Mouse (Mus musculus) cerebellum, adult 11 months (tissue): ENCODE data around the gene Bckdha.

Experiments used
- DNase-seq: peaks from one replicate; pipeline ENCODE4 v3.0.0; 2022

Gene Bckdha

DNA sequence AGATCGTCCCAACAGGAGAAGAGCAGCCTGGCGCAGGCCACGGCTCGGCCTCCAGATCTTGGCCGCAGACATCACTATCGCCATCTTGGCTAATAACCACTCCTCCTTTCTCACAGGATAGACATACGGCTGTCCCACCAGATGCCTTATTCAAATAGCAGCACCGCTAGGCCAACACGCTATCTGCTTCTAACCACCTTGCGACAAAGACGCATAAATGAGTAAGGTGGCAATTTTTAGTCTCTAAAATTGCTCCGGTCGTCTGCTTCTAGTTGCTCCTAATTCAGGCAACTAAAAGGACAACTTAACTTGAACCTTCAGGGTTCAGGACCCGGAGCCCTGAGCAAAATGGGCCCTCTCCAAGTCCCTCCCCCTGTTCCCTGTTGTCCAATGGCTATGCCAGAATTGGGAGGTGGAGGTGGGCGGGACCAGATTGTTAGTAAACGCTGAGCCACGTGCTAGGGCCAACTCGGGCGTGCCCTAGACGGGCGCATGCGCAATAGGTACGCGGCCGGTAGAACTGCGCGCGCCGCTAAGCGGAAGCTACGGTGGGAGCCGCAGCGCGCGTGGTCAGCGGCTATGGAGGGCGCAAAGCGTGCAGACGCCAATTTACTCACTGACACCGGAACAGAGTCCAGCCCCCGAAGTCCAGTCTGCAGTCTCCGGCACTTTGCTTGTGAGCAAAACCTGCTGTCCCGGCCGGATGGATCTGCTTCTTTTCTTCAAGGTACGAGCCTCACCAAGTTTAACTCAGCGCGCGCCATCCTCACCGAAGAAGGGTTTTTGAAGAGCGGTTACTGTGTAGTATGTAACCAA, at the start of gene Bckdha, which contains the start of gene Exosc5:
Bckdha (minus strand) TSS at position 325 of the 816 bp plus-strand sequence.
Exosc5 (plus strand) TSS at position 508 of the 816 bp plus-strand sequence.
- peak; percentile 99 for DNase-seq

DNA sequence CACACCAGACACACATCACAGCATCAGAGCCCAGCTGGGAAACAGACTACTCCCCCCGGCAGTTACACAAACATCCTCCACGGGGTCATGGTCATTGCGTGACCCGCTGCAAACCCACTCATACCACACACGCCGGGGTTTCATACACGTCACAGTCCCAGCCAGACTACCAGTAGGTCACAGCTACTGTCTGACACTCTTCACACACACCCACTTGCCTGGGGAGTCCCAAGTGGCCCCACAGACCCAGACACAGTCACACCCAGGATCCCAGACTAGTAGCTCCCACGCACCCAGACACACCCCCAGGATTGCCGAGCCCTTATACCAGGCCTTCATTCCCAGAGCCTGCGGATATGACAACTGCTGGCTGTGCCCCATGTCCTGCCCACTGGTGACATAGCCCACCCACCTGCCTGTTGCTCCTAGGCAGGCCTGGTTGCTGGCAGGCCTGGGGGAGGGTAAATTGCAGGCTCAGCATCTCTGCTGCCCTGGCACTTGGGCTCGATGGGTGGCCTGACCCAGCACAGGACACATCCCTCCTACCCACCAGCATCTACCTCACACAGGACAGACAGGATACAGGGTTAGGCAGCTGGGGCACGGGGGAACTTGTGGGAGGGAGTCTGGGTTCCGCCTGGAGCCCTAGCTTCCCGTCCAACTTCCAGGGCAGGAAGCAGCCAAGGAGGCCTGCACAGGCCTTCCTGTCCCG, 49.0 kb upstream of the Bckdha start:
- DNase-seq: no peak

DNA sequence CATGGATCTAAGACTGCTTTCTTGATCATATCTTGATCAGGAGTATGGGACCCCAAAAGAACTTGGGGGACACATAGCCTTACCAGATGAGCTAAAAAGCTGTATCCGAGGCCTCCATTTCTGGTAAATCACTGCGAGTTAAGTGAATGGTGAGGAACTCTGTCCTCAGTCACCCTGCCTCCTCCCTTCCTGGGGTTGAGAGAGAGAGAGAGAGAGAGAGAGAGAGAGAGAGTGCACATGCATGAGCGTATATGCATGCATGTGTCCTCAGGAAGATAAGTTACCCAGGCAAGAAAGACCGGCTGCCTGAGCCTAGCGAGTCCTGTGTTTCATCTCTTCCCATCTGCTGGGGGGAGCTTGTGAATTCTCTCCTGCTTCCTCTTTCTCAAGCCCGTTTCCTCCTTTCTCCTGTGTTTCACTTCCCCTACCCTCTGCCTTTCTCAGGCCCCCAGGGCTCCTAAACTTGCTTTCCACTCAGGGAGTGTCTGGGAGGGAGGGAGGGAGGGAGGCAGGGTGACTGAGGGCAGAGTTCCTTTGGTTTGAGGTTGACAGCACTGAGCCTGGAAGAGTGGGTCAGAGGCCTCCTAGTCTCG, 47.9 kb upstream of the Bckdha start:
- no peak for DNase-seq

DNA sequence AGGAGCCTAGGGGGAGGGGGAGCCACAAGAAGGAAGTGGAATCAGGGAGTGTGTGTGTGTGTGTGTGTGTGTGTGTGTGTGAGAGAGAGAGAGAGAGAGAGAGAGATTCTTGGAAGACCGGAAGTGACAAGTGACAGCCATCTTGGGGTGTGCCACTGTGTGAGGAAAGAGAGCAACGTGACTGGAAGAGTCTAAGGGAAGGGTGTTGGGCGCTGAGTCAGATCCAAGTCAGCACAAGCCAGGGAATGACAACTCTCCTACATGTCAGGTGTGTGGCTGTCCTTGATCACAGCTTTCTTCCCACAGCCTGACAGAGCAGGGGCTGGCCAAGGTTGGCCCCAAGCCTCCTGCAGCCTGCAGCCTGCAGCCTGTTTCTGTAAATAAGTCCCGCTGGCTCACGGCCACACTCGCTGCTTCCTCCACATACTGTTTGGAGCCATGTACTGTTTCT, 47.0 kb upstream of the Bckdha start:
- no peak for DNase-seq

DNA sequence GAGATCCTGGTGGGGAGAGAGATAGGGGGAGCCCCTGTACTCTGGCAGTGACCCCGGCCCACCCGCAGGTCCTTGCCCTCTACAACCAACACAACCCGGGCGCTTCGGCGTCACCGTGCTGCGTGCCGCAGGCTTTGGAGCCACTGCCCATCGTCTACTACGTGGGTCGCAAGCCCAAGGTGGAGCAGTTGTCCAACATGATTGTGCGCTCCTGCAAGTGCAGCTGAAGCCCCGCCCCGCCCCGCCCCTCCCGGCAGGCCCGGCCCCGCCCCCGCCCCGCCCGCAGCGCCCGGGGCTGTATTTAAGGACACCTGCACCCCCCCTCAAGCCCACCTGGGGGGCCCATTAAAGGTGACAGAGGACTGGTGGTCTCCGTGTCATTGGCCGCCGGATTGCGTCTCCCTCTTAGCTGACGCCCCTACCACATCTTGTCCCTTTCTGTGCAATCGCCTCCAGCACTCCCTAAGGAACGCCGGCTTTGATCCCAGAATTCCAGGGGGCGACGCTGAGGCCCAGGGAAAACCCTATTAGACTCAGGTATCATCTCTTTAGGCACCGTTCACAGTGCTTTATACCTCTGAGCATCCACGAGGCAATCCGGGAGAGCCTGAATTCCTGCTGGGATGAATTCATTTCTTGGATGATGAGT, 46.1 kb upstream of the Bckdha start:
- DNase-seq: no peak

DNA sequence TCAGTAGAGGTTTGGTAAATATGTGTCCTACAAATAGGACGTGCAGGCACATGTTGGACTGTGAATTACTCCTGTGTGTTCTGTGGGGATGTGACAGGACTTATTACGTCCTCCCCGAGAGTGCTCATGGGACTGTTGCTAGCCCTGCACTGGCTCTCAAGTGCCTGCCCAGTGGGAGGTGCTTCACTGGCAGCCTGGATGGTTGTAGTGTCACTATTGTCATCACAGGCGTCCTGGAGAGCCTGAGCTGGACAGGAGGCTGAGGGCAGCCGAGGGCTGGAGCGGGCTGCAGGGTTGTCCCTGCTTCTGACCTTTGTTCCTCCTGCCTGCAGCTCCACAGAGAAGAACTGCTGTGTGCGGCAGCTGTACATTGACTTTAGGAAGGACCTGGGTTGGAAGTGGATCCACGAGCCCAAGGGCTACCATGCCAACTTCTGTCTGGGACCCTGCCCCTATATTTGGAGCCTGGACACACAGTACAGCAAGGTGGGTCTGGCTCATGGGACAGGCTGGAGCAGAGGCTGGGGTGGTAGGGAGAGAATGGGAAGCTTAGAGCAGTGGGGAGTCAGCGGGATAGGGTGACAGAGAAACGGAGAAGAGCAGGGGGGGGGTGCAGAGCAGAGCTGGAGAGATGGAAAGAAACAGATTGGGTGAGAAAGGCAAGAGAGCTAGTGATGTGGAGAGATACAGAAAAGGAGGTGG, 45.2 kb upstream of the Bckdha start:
- DNase-seq: no peak

DNA sequence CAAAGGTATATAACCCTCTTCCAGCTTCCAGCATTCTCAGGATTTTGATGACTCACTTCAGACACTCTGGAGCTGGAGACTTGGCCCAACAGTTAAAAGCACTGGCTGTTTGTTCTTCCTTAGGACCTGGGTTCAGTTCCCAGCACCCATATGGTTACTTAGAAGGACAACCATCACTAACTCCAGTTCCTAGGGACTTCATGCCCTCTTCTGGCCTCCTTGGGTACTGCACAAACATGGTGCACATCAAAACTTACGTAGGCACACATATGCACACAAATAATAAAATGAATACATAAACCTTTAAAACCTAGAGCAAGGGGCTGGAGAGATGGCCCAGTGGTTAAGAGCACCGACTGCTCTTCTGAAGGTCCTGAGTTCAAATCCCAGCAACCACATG, 43.6 kb upstream of the Bckdha start:
- no peak for DNase-seq

DNA sequence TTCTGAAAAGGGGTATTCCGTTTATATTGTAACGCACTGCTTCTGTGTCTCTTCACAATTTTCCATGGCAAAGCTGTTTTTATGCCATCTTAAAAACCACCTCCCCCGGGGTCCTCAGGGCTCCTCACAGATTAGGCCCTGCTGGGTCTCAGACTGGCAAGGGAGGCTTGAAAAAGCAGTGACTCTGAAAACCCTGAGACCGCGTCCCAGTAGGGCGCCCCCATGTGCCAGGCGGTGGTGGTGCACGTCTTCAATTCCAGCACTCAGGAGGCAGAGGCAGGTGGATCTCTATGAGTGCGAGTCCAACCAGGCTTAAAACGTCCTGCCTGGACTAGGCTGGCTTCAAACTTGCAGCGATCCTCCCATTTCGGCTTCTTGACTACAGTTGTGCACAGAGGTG, 42.0 kb upstream of the Bckdha start:
- DNase-seq: no peak

DNA sequence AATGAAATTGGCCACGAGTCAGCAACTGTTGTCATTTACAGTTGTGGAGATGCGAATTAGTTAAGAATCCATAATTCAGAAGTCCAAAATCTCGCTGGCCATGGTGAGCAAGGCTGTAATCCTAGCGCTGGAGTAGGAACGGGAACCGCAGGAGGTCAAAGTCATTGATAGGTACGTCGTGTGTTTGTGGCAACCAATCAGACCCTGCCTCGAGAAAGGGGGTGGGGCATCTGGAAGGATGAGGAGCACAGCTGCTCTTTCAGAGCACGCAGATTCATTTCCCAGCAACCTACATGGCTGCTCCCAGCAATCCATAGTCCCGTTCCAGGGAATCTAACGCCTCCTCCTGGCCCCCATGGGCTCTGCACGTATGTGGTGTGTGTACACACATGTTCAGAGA, 41.1 kb upstream of the Bckdha start:
- no peak for DNase-seq

DNA sequence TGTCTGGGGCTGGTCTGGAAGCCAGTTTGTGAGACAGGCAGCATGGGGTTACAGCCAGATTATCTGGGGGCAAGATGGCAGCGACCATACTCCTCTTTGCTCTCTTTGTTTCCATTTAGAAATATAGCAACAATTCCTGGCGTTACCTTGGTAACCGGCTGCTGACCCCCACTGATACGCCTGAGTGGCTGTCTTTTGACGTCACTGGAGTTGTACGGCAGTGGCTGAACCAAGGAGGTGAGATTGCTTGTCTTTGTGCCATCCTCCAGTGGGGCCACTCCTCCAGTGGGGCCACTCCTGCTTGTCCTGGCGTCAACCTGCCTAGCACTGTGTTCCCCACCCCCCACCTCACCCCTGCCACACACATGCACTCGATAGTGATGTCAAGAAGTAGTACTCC, 35.3 kb upstream of the Bckdha start:
- DNase-seq: no peak

DNA sequence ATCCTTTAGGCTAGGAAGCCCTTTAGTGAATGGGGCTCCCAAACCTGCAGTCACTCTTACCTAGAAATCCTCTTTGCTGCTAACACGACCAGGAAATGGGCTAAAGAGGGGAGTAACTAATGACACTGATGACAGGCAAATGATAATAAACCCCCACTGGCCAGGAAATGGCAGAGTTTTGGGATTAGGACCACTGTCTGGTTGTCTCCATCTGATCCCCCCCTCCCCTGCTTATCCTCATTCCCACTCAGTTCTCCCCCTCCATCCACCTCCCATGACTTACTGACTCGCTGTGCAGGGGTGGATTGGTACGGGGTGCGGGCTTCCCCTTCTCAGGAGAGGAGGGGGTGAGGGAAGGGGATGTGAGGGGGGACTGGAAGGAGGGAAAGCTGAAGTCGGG, 31.3 kb upstream of the Bckdha start:
- no peak for DNase-seq

DNA sequence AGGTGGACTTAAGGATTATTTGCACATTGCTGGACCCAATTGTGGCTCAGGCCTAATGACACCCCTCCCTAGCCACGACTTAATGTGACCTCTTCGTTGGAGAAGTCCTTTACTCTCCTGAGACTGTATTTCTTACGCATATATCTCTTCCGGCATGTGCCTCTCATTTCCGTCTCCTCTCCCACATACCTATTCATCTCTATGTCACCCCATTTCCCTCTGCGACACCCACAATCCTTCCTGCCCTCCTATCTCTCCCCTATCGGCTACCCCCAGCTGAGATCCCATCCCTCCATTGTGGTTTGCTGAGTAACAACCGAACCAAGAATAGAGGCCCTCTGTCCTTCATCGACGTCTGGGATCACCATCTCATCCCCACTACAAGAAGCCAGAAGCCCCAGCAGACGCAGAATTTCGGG, 30.8 kb upstream of the Bckdha start:
- no peak for DNase-seq

DNA sequence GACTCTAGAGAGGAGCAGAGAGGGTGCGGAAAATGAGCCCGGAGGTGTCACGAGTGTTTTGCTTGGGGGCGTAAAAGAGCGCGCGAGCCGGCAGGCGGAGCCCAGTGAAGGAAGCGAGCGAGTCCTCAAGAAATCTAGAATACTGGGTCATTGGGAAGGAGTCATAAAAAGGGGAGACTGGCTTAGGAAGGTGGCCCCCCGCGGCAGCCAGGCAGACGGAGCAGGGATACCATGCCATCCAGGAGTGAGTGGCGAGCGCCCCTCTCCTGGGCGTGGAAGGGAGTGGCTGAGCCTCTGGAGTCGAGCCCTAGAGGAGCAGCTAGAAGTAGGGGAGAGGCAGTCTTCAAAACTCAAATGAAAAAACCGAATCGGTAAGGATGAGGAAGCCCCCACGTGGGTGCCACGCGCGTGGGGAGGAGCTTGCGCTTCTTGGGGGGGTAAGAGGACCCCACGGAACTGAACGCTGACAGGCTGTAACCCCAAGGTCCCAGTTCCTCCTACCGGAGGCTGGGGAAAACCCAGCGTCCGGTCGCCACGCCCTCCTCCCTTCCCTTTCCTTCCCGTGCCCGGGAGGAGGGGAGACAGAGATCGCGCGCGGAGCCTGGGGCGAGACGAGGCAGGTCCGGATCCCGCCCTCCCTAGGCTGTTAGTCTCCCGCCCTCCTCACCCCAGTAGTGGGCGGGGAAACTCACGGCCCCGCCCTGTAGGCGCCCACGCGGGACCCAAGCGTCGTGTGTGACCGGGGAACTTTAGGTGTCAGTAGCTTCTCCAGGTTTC, 30.2 kb upstream of the Bckdha start:
- no peak for DNase-seq

DNA sequence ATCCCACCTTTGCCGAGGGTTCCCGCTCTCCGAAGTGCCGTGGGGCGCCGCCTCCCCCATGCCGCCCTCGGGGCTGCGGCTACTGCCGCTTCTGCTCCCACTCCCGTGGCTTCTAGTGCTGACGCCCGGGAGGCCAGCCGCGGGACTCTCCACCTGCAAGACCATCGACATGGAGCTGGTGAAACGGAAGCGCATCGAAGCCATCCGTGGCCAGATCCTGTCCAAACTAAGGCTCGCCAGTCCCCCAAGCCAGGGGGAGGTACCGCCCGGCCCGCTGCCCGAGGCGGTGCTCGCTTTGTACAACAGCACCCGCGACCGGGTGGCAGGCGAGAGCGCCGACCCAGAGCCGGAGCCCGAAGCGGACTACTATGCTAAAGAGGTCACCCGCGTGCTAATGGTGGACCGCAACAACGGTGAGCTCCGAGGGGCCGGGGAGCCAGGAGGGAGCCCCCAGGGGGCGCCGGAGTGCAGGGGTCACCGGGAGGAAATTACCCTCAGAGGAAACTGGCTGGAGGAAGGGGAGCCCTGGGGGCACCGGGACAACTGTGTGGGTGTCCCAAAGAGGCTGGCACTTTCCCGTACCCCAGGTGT, 29.1 kb upstream of the Bckdha start:
- DNase-seq: no peak

DNA sequence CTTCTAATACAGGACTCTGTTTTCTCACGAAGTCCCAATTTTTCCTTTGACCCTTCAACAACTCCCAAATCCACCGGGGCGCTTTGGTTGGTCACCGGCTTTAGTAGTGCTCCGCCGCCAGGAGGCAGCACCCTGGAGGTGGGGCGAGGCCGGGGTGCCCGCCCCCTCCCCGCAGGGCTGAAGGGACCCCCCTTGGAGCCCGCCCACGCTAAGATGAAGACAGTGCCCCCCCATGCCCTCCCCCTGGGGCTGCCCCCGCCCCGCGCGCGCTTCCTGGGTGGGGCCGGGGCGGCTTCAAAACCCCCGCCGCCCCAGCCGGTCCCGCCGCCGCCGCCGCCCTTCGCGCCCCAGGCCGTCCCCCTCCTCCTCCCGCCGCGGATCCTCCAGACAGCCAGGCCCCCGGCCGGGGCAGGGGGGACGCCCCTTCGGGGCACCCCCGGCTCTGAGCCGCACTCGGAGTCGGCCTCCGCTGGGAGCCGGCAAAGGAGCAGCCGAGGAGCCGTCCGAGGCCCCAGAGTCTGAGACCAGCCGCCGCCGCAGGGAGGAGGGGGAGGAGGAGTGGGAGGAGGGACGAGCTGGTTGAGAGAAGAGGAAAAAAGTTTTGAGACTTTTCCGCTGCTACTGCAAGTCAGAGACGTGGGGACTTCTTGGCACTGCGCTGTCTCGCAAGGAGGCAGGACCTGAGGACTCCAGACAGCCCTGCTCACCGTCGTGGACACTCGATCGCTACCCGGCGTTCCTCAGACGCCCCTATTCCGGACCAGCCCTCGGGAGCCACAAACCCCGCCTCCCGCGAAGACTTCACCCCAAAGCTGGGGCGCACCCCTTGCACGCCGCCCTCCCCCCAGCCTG, 28.1 kb upstream of the Bckdha start, which contains the start of gene Tgfb1:
Tgfb1 (plus strand) TSS at position 323 of the 852 bp plus-strand sequence.
- DNase-seq: no peak

DNA sequence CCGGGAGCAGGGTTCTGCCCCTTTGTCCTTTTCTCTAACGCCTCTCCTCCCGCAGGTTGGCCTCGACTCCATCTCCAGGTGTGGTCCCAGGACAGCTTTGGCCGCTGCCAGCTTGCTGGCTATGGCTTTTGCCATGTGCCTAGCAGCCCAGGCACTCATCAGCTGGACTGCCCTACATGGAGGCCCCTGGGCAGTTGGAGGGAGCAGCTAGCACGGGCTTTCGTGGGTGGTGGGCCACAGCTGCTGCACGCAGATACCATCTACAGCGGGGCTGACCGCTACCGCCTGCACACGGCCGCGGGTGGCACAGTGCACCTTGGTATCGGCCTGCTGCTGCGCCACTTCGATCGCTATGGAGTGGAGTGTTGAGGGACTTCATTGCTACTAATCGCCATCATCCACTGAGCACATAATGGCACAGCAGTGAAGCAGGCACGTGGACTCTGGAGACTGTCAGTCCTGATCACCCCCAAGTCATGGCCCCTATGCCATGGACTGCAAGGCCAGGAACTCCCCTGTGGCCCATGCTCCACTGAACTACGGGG, 27.2 kb upstream of the Bckdha start:
- DNase-seq: no peak

DNA sequence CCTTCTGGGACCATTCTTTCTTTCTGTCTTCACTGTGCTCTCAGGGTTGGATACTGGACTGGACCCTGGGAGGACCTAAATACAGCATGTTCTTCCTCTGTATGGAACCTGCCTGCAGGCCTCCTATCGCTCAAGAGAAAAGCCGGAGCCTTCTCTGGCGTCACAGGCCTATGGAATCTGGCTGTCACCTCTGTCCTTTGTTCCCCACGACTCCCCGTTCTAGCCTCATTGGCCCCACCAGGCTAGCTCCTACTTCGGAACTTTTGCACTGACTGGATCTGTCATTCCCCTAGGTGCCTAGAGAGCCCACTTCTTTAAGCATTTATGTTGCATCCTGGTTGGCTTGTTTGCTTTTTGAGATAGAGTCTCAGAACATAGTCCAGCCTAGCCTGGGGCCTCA, 25.9 kb upstream of the Bckdha start:
- no peak for DNase-seq

DNA sequence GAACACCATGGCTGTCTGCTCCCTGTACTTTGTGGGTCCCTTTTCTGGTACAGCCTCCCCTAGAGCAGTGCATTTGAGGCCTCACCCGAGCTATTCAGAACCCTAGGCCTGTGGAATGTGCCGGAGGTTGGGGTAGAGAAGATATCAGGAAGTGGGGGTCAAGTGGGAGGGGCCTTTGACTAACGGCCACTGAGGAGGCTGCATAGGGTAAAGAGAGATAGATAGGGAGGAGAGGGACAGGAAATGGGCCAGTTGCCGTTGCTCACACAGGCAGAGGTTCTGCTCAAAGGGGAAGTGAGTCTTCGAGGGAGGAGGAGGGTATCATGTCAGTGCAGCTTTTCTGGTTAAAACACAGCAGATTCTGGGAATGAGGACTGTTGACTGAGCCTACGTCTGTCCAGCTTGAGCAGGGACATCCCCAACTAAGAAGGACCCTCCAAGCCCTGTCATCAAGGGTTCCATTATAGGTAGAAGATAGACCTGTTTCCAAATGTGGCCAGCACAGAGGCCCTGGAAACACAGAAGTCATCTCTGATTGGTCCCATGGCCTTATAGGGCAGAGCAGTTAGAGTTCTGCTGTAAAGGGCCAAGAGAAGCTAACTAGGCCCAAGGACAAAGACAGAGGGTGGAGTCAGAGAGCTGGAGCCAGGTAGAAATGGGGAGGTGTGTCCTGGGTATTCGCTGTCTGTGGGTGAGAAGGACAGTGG, 24.8 kb upstream of the Bckdha start:
- DNase-seq: no peak
